Mouse (Mus musculus) liver, embryonic 11.5 days (tissue): ENCODE data around the gene Dusp10. TPM values are rescaled to one million over a fixed set of nuclear protein-coding genes. Genes with fewer than 3 reads are reported as not detected.
A peak's percentile ranks its signal among the peaks of the same experiment; 100 is the strongest.

Source experiments
- ATAC-seq: fragments of 200-750 bp; cut with Nextera tagmentation; replicated peaks from 2 replicates; pipeline ENCODE4 v1.8.0; 2017; ENCODE audit warnings: moderate number of reproducible peaks, mild to moderate bottlenecking, moderate TSS enrichment, moderate library complexity; ENCODE audit not compliant: low FRiP score
- DNase-seq: peaks from one replicate; pipeline ENCODE4 v3.0.0-alpha.2; 2017; ENCODE audit warnings: low spot score
- H3K27ac ChIP-seq: fragments of 300-500 bp; sonication (generic); 2 replicates; pipeline ENCODE4 v1.5.1; 2014; ENCODE audit warnings: mild to moderate bottlenecking, low read depth, low read length, control low read depth
- H3K27me3 ChIP-seq: fragments of 300-500 bp; sonication (generic); replicated peaks from 2 replicates; pipeline ENCODE4 v1.6.1; 2014; ENCODE audit warnings: low read length, mixed read lengths; ENCODE audit not compliant: control insufficient read depth, insufficient read depth
- H3K36me3 ChIP-seq: fragments of 300-500 bp; sonication (generic); 2 replicates; pipeline ENCODE4 v1.6.1; 2014; ENCODE audit warnings: mild to moderate bottlenecking, low read length, moderate library complexity, mixed read lengths; ENCODE audit not compliant: control insufficient read depth, insufficient read depth
- H3K4me1 ChIP-seq: fragments of 300-500 bp; sonication (generic); replicated peaks from 2 replicates; pipeline ENCODE4 v1.6.1; 2014; ENCODE audit warnings: low read length, mixed read lengths; ENCODE audit not compliant: control insufficient read depth, insufficient read depth
- H3K4me2 ChIP-seq: fragments of 300-500 bp; sonication (generic); 2 replicates; pipeline ENCODE4 v1.6.1; 2014; ENCODE audit warnings: mild to moderate bottlenecking, control low read depth, moderate library complexity
- H3K4me3 ChIP-seq: fragments of 300-500 bp; sonication (generic); 2 replicates; pipeline ENCODE4 v1.5.1; 2014; ENCODE audit warnings: low read depth, low read length, control low read depth
- H3K9ac ChIP-seq: fragments of 300-500 bp; sonication (generic); 2 replicates; pipeline ENCODE4 v1.6.1; 2014; ENCODE audit warnings: low read depth, low read length, control low read depth
- H3K9me3 ChIP-seq: fragments of 300-500 bp; sonication (generic); 2 replicates; pipeline ENCODE4 v1.6.1; 2016; ENCODE audit warnings: low read length, inconsistent platforms, mixed read lengths; ENCODE audit not compliant: control insufficient read depth
- WGBS: fragments of 180-500 bp; shearing (Covaris S2); extraction: QIAGEN DNeasy Blood & Tissue Kit; methylation state at CpG from one replicate; pipeline ENCODE4 v1.1.7; 2014; 5-methylcytosine and 5-hydroxymethylcytosine counted together
- polyA plus RNA-seq: library from polyadenylated mRNA; unstranded; fragments of >200 nt; fragmentation: Nextera tagmentation; extraction: Ambion mirVana; gene quantifications from 2 replicates; pipeline ENCODE4 v1.2.1, GENCODE M21; 2014

The Dusp10 gene
- polyA plus RNA-seq, result 5.4 and 6.1 TPM in 2 replicates

DNA sequence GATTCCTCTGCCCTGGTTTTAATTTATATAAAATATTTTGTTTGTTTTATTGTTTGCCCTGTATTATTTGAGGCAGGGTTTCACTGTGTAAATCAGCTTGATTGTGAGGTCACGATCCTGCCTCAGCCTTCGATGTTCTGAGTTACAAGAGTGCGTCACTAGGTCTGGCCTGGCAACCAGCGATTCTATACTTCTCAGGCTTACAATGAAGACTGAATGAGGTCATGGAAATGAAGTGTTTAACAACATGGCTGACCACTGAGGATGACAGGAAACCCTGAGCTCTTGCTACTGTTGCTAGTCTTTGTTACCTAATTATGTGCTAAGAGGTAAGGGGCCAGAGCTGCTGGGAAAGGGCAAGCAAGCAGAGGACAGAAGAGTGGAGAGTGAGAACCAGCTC lies at the start of gene Dusp10:
Gene Dusp10, plus strand, starts transcription at position 197 of the 400 bp plus-strand sequence.
- 90% methylated on average over 4 of the region's 4 CpGs for WGBS
- H3K27ac ChIP-seq, result no peak within 1 kb of the TSS
- no peak for DNase-seq

DNA sequence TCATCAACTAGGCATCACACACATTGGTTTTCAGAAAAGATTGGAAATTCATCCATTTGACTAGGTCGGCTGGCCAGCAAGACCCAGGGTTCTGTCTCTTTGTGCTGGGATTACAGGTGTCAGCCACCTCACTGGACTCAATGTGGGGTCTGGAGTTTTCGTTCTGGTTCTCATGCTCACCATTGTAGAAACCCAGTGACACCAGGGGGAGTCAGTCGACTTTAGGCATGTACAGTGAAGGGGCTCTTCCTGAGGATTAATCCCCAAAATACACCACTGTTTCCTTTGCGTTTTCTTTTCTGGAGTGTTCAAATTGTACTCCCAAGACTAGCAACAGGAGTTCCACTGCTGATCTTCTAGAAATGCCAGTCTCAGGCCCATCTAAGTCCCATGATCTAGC lies 47.8 kb upstream of the Dusp10 start:
- 64% methylated on average over 4 of the region's 4 CpGs for whole genome bisulfite sequencing
- H3K9me3 ChIP-seq, result no peaks in the 10 kb centered on the region
- no peak overlapping the region for H3K4me2 ChIP-seq
- ATAC-seq (no peak), DNase-seq (no peak)
- H3K36me3 ChIP-seq, result no peaks in the 10 kb centered on the region
- no peak overlapping the region for H3K27ac ChIP-seq
- H3K4me1 ChIP-seq, result no peaks in the 10 kb centered on the region
- H3K4me3 ChIP-seq, result no peak overlapping the region
- H3K9ac ChIP-seq, result no peak overlapping the region
- no peaks in the 10 kb centered on the region for H3K27me3 ChIP-seq

More for the DNA sequence above, at the start of gene Dusp10:
- no peak for ATAC-seq
- Histone ChIP-seq H3K27me3 (no peaks in the 10 kb centered on the region), H3K4me1 (peaks cover 4% of the 10 kb centered on the region), H3K36me3 (no peaks in the 10 kb centered on the region), H3K9me3 (no peaks in the 10 kb centered on the region), H3K9ac (no peak within 1 kb of the TSS), H3K4me2 (no peak within 1 kb of the TSS), H3K4me3 (no peak within 1 kb of the TSS)

DNA sequence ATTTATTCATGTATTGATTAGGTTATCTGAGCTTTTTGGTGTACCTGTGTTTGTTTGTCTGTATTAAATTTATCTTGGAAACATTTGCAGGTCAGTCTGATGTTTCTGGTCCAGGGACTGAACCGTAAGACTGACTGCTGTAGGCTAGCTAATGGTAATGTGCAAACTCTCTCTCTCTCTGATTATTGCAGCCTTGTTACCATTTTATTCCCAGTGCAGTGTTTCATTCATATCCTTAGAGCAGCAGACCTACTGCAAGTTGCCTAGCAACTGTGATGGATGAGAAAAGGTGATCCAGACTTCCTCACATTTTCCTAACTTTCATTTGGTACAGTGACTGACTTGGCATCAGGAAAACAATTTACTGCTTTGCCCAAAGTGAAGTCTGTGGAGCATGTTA lies 43.8 kb upstream of the Dusp10 start:
- no peaks in the 10 kb centered on the region for H3K27me3 ChIP-seq
- DNase-seq, result no peak
- H3K27ac ChIP-seq, result no peak overlapping the region
- no peak for ATAC-seq
- no peaks in the 10 kb centered on the region for H3K9me3 ChIP-seq
- H3K4me2 ChIP-seq, result no peak overlapping the region
- H3K4me3 ChIP-seq, result no peak overlapping the region
- WGBS, result 88% methylated on average over 1 of the region's 1 CpGs
- H3K9ac ChIP-seq, result no peak overlapping the region
- no peaks in the 10 kb centered on the region for H3K36me3 ChIP-seq
- no peaks in the 10 kb centered on the region for H3K4me1 ChIP-seq

DNA sequence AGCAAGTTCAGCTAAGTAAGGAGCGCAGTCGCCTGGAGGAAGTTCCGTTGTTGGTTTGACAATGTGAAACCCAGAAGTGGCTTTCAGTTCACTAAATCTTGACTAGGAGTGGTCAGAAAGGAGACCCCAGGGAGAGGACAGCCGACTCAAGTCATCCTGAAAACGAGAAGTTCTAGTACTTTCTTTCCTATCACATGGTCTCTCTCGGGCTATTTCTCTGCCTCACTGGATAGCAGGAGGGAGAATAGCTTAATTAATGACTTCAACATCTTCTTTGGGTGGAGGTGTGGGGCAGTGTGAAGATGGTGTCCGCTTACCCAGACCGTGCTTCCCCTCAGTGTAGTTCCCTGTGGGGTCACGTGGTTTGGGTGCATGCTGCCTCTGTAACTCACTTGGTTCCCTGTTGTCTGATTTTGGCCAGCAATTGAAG lies 33.3 kb upstream of the Dusp10 start:
- no peaks in the 10 kb centered on the region for H3K9me3 ChIP-seq
- H3K4me1 ChIP-seq, result no peaks in the 10 kb centered on the region
- no peaks in the 10 kb centered on the region for H3K36me3 ChIP-seq
- 69% methylated on average over 9 of the region's 9 CpGs for WGBS
- DNase-seq (no peak), ATAC-seq (no peak)
- H3K4me2 ChIP-seq, result no peak overlapping the region
- no peak overlapping the region for H3K27ac ChIP-seq
- no peak overlapping the region for H3K4me3 ChIP-seq
- H3K27me3 ChIP-seq, result no peaks in the 10 kb centered on the region
- no peak overlapping the region for H3K9ac ChIP-seq

DNA sequence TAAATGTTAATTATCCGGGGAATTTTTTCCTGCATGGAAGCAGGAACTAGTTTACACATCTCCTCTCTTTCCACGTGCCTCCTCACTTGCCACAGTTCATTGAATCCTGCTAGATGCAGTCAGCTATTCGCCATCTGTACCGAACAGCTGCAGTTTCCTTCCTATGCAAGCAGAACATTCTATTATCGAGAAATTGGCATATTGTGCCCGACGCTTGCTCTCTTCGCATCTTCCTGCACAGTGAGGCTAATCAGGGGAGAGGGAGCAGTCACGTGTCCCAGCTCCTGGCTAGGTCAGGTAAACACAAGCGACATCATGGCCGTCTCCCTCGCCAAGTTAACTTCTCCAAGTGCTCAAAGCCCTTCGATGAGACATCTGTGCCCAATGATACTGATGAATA lies 31.0 kb upstream of the Dusp10 start:
- Histone ChIP-seq H3K9ac (no peak overlapping the region), H3K27ac (no peak overlapping the region), H3K27me3 (no peaks in the 10 kb centered on the region), H3K9me3 (no peaks in the 10 kb centered on the region), H3K4me3 (no peak overlapping the region), H3K36me3 (no peaks in the 10 kb centered on the region), H3K4me2 (no peak overlapping the region), H3K4me1 (no peaks in the 10 kb centered on the region)
- ATAC-seq (no peak), DNase-seq (no peak)
- WGBS, result 65% methylated on average over 13 of the region's 13 CpGs

DNA sequence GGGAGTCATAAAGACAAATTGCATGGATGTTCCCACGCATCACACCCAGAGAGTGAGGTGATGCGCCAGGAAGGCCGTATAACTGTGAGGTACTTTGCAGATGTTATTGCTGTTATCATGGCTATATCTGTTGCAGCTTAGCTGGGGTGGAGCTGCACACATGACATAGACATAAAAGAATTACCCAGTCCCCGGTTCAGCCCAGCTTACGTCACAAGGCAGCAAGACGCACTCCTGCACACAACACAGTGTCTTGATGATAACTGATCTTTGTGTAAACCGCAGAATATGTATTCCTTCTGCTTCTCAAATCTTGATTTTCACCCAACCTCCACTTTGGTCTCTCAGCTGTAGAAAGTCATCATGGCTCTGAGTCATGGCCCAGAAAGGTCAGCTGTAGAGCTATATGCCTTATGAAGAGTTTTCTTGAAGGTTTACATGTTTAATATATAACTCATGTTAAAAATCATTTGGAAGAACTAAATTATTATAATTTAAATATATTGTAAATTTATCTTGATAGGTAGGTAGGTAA lies 25.3 kb upstream of the Dusp10 start:
- no peak for DNase-seq
- 89% methylated on average over 7 of the region's 7 CpGs for WGBS
- Histone ChIP-seq H3K4me2 (no peak overlapping the region), H3K9me3 (no peaks in the 10 kb centered on the region), H3K4me1 (no peaks in the 10 kb centered on the region), H3K4me3 (no peak overlapping the region), H3K27me3 (no peaks in the 10 kb centered on the region), H3K36me3 (no peaks in the 10 kb centered on the region), H3K9ac (no peak overlapping the region), H3K27ac (no peak overlapping the region)
- ATAC-seq, result no peak

- WGBS, result 78% methylated on average over 2 of the region's 2 CpGs
- DNase-seq, result no peak
- no peaks in the 10 kb centered on the region for H3K4me1 ChIP-seq
Observed at GRCm38 (mm10) chr1:183991921-183992320, 21.2 kb upstream of the Dusp10 start.

GRCm38 (mm10) chr1:183997207-183997606 lies 15.9 kb upstream of the Dusp10 start:
- Histone ChIP-seq H3K36me3 (no peaks in the 10 kb centered on the region), H3K4me2 (no peak overlapping the region), H3K4me3 (no peak overlapping the region), H3K27me3 (no peaks in the 10 kb centered on the region), H3K9me3 (no peaks in the 10 kb centered on the region), H3K27ac (no peak overlapping the region), H3K9ac (no peak overlapping the region), H3K4me1 (no peaks in the 10 kb centered on the region)
- 0 out of 2 replicates have a peak, but pooled peaks have one; percentile 41 for ATAC-seq
- no peak for DNase-seq
- 74% methylated on average over 2 of the region's 2 CpGs for WGBS

More at GRCm38 (mm10) chr1:183991921-183992320, 21.2 kb upstream of the Dusp10 start:
- Histone ChIP-seq H3K27me3 (no peaks in the 10 kb centered on the region), H3K36me3 (no peaks in the 10 kb centered on the region), H3K27ac (no peak overlapping the region), H3K9ac (no peak overlapping the region), H3K4me2 (no peak overlapping the region), H3K4me3 (no peak overlapping the region), H3K9me3 (no peaks in the 10 kb centered on the region)
- no peak for ATAC-seq

DNA sequence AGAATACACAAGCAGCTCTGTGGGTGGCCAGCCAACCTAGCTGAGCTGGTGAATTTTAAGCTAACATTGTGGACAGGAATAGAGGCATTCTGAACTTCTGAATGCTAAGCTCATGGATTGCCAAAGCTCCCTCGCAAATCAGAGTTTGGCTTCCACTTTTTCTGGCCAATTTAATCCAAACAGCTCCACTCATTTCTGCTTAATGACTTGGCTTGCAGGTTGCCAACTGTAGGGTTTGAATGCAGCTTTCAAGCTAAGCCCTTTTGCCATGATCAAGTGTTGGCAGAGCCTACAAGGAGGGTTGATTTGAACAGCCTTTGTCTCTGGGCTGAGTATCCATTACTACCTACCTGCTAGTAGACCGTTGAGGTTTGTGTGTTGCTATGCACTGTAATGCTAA lies 10.6 kb upstream of the Dusp10 start:
- H3K27me3 ChIP-seq, result no peaks in the 10 kb centered on the region
- no peak overlapping the region for H3K4me2 ChIP-seq
- no peaks in the 10 kb centered on the region for H3K4me1 ChIP-seq
- ATAC-seq, result no peak
- H3K4me3 ChIP-seq, result no peak overlapping the region
- H3K9ac ChIP-seq, result no peak overlapping the region
- no peak for DNase-seq
- H3K36me3 ChIP-seq, result no peaks in the 10 kb centered on the region
- WGBS, result 88% methylated on average over 2 of the region's 2 CpGs
- H3K9me3 ChIP-seq, result no peaks in the 10 kb centered on the region
- H3K27ac ChIP-seq, result no peak overlapping the region
